Mouse (Mus musculus) neutrophil, adult 65 days (primary cell): ENCODE measurements around the gene Dock11. TPM values are rescaled to one million over a fixed set of nuclear protein-coding genes. Genes with fewer than 3 reads are reported as not detected.

ENCODE experiments used
- total RNA-seq: library from RNA; stranded (reverse); gene quantifications from 2 replicates; pipeline ENCODE4 v1.2.4, GENCODE M21; 2023

Gene Dock11
- total RNA-seq: 91.3 and 97.7 TPM in 2 replicates

DNA sequence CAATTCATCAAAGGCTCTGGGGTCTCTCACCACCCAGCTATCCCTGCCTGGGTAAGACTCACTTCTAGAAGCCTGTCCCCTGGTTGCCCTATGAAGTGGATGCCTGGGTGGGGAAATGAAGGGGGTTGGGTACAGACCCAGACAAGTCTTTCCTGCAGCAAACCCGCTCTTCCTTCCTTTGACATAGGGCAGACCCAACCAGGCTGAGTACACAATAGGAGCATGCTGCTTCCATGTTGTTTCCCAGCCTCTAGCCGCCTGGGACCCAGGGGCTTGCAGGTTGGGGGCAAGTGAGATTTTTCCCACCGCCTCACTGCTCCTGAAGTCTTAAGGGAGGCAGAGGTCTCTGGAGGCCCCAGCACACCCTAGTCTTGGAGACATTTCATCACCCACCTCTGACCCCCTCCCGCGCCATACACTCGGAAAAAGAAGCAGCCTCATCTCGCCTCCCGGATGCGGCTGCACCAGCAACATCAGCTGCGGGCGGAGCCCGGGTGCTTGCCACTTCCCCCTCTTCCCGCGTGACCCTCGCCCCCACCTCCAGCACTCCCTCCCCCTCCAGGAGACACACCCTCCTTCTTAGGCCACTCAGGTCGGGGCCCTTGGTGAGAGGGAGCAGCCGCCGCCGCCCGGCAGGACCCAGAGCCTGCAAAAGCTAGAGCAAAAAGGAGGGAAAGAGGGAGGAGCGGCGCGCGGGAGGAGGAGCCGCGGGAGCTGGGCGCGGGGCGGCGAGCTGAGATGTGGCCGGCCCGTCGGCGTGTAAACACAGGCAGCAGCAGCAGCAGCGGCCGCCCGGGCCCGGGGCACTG lies at the start of gene Dock11:
Gene Dock11 (plus strand): TSS at position 746 of the 809 bp plus-strand sequence.

DNA sequence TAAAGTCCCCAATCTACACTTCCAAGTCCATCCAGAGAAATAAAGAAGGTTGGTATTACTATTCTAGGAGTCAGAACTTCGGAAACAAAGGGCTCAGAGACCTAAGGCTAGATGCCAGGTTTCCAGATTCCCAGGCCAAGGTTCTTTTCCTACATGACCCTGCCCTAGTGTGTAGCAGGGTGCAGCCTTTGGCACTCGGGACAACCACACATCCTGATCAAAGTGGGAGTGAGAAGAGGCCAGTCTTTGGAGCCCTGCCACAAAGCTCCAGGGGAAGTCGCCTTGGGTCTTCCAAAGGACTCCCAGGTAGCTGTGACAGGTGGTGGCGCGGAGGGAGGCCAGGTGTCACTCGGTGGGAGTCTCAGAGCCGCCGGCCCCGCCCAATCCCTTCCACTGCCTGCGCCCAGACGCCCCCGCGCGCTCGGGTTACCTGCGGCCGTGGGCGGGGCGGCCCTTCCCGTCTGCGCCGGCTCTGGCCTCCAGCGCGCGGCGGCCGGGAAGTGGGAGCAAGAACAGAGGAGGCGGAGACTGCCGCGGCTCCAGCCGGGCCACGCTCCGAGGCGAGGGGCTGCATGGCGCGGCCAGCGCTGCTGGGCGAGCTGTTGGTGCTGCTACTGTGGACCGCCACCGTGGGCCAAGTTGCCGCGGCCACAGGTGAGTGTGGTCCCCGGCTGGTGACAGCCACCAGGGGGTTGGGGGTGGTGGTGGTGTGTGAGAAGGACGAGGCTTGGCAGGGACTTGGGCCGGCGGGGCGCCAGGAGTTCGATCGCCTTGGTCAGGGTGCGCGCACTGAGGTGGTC lies 223.2 kb downstream of the Dock11 start, which contains the start of gene Il13ra1:
Gene Il13ra1 (plus strand): TSS at position 489 of the 800 bp plus-strand sequence.

Other genes starting within 250 kb of the Dock11 start
- gene Il13ra1, start 223.3 kb downstream of the Dock11 start, total RNA-seq: 15.1 and 18.9 TPM in 2 replicates